Mouse (Mus musculus): ENCODE measurements around the gene Rps15a.

The Rps15a gene

DNA sequence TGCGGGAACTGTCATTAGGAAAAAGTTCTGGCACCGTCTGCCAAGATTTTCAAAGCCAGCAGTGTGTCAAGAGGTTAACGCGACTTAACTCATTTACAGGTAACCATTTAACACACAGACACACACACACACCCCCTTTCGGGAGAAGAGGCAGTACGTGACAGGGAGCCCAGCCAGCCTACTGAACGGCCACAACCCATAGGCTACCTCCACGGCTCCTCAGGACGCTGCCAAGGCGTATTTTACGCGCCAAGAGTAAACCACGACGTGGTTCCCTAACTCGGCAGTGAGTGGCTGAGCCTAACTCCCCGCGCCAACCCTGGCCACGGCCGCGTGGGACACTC lies 483 bp downstream of the Rps15a start:
- no peak for DNase-seq (ENCODE audit: low read depth)

GRCm38 (mm10) chr7:118113541-118114297 lies 2.3 kb downstream of the Rps15a start:
- no peak for DNase-seq (ENCODE audit: low read depth)

DNA sequence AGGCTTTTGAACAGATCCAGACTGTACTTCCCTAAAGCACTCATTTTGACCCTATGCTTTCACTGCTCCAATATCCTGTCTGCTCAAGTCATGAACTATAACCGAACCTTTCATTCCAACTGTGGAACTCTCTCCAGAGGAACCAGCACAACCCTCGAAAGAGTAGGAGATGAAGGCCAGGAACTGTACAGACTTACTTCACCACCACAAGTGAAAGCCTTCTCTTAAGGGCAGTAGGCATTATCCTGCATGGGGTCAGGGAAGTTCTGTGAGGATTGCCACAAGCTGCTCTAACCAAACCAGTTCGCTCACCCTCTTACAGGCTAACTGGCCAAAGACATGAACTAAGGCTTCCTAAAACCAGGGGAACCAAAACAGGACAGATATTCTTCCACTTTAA lies 4.9 kb downstream of the Rps15a start:
- no peak for DNase-seq (ENCODE audit: low read depth)

- DNase-seq (ENCODE audit: low read depth): no peak
Observed at GRCm38 (mm10) chr7:118107671-118108070, 8.3 kb downstream of the Rps15a start.

DNA sequence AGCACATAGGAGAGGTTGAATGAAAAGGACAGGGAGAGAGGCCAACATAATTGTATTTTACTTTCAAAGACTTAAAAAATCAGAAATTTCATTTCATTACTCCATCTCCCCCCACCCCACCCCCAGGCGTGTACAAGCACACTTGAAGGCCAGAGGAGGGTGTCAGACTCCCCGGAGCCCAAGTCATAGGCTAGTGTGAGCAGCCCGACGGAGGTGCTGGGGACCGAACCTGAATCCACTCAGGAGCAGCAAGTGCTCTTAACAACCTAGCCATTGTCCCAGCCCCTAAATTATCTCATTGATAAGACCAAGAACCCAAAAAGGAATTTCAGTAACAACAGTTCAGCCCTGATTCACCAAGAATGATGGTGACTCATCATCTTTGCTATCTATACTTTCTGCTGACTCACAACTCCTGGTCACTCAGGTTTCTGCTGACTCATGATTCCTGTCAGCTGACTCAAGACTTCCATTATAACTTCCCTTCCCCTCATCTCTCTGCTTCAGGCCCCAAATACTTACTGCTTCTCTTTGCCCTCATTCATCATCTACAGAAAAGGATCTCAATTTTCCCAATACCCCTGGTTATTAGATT lies 11.4 kb downstream of the Rps15a start:
- peak; percentile 92 for DNase-seq (ENCODE audit: low read depth)

- no peak for DNase-seq (ENCODE audit: low read depth)
Observed at GRCm38 (mm10) chr7:118103462-118104379, 12.3 kb downstream of the Rps15a start.

- no peak for DNase-seq (ENCODE audit: low read depth)
Observed at GRCm38 (mm10) chr7:118102678-118103461, 13.1 kb downstream of the Rps15a start.

GRCm38 (mm10) chr7:118102231-118102630 lies 13.8 kb downstream of the Rps15a start:
- peak; percentile 83 for DNase-seq (ENCODE audit: low read depth)

- no peak for DNase-seq (ENCODE audit: low read depth)
Observed at GRCm38 (mm10) chr7:118097615-118098014, 18.4 kb downstream of the Rps15a start.

GRCm38 (mm10) chr7:118079987-118080386 lies 36.0 kb downstream of the Rps15a start:
- DNase-seq (ENCODE audit: low read depth): no peak

DNA sequence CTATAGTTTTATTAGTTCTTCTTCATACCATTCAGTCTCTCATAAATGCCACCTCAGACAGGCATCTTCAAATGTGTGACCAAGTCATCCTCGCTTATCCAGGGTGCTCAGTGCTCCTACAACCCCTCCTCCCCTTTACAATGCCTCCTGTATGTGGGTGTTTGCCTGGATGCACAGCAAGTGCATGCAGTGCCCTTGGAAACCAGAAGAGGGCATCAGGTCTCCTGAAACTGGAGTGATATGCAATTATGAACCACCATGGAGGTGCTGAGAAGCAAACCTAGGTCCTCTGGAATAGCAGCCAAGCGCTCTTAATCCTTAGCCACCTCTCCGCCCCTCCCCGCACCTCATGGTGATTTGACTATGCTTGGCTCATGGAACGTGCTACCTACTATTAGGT lies 36.9 kb downstream of the Rps15a start:
- peak; percentile 21 for DNase-seq (ENCODE audit: low read depth)

DNA sequence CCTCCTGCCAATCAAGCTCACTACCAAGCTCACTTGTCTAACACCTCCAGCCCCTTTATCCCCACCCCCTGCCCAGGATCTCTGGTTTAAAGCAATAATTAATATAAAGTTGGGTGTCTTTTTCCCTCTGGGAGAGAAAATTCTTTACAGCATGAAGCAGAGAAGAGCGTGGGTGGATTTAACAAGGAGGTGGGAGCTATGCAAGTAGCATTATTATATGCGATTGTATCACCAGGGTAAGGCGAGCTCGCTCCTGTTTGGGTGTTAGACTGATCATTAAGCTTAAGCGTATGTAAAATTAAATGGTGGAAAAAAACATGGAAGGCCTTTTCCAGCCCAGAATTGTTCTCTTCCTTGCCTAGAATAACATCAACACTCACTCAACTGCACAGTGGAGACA lies 48.7 kb downstream of the Rps15a start:
- DNase-seq (ENCODE audit: low read depth): no peak

DNA sequence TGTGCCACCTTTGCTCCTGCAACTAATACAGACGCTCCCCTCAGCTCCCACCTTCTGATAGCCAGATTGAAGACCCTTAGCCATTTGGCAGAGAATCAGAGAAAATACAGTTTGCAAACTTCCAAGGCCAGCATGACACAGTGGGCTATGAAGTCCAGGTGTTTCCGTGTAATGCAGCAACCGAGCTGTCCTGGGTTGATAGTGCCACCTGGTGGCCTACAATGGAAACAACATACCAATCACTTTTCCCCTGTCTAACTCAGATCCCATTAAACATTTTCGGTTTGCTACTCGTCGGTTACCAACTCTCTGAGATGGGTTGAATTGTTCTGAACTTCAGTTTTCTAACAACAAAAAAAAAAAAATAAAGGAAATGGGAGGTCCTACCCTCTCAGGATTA lies 59.7 kb downstream of the Rps15a start:
- no peak for DNase-seq (ENCODE audit: low read depth)

Measured in 416B (cell line).